Mouse (Mus musculus) CD4-positive, CD25-positive, alpha-beta regulatory T cell, adult 2 months (primary cell): ENCODE measurements at regions not wholly inside any gene's neighbourhood (a gene's known extent, or its start where the extent isn't known, plus 50 kb on each side); places are given as distances from the start of the nearest gene placed in this dataset.
"Not testable (repeated sequence)": the region's sequence is repeated elsewhere in the genome, so short reads cannot be mapped to it uniquely, and the experiment has no call there.

Source experiments
- DNase-seq: peaks from one replicate; pipeline ENCODE4 v3.0.0-alpha.2; 2012; ENCODE audit warnings: low read depth, low spot score

DNA sequence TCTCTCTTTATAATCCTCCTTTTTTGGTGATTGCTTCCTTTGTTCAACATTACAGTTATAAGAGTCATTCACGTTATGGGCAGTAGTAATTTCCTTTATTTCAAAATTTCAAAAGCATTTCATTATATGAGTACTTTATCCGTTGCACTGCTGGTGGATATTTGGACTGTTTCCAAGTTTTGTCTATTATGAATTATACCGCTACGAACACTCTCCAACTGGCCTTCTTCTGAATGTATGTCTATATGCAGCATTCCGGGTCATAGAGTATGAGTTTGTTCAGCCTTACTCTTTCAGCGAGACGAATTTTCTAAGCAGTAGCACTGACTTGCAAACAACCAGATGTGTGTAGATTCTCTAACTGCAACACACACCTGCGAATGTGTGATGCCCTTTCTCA lies 57.8 kb downstream of the Dusp6 start:
- no peak for DNase-seq

DNA sequence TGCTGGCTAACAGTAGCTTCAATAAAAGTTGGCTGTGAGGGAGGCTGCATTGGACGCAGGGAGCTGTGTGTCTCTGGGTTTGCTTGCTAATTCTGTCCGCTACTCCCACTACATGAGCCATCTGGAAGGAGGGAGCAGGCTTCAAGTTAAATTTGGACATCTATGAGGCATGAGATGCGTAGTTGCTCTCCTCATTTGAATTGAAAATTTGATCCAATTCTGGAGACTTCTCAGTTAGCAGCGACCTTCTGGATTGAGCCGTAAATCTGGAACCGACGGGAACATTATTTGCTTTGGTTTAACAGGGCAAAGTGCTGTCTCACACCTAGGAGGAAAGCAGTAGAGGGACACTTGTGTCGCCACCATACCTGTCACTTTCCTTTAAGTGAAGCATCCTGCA lies 60.3 kb downstream of the Dusp6 start:
- no peak for DNase-seq

- DNase-seq = no peak
Measured at GRCm38 (mm10) chr10:99327501-99327900, 64.5 kb downstream of the Dusp6 start.

DNA sequence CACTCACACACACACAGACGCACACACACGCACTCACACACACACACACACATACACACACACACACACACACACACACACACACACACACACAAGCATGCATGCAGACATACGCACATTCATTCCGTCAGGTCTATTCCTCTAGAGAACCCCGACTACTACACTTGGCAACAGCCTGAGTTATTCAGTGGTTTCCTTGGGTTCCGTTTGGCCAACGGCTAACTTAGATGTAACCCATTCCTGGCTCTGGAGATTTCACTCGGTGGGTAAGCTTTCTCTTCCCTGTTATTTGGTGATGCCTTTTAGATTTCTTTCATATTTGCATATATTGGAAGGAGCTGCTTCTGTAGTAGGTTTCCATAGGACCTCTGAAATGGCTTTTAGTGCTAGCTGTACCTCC lies 65.5 kb downstream of the Dusp6 start:
- no peak for DNase-seq

GRCm38 (mm10) chr10:99329469-99329868 lies 66.4 kb downstream of the Dusp6 start:
- no peak for DNase-seq

GRCm38 (mm10) chr10:99330519-99330918 lies 67.5 kb downstream of the Dusp6 start:
- no peak for DNase-seq

DNA sequence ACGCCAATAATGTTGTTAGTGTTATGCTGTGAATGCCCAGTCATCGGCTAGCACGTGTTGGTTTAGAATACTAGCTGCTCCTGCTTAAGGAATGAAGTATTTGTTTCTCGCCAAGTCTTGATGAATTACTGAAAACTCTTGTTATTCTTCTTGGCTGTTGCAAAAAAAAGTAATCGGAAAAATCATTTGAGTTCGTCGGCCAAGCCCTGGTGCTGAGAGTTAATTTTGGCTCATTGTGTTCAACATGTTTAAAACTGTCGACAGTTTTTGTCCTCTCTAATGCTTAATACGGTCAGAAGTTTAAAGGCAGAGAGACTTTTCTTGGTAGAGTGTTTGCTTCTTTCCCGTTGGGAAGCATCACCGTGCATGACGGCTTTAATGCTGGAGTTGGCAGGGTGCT lies 68.8 kb downstream of the Dusp6 start:
- DNase-seq = no peak

- DNase-seq = no peak
Measured at GRCm38 (mm10) chr10:99333831-99334230, 70.8 kb downstream of the Dusp6 start.

DNA sequence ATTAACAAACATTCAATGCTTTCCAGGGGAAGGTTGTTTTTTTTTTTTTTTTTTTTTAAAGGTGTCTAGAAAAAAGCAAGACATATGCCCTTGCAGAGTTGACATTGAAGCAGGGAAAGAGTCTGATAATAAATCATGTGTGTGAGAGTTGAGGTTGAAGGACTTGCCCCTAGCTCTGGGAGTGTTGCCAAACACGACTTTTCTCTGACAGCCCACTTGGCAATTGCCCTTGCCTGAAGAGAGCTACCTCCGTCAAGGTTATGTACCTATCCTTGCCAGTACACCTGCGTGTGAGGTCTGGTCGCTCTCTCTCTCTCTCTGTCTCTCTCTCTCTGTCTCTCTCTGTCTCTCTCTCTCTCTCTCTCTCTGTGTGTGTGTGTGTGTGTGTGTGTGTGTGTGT lies 73.1 kb downstream of the Dusp6 start:
- DNase-seq = no peak

DNA sequence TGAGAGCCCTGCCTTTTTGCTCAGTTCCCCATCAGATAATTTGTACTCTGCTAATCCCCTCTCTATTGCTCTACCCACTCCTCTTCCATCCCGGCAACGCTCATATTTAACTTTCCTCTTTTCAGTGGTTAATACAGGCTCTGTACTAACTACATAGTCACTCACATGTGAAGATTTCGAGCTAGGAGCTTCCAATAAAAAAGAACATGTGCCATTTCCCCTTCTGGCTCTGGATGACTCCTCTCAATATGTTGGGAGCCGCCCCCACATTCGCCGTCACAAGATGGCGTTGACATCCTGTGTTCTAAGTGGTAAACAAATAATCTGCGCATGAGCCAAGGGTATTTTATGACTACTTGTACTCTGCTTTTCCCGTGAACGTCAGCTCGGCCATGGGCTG lies 75.8 kb downstream of the Dusp6 start:
- not testable (repeated sequence) for DNase-seq

DNA sequence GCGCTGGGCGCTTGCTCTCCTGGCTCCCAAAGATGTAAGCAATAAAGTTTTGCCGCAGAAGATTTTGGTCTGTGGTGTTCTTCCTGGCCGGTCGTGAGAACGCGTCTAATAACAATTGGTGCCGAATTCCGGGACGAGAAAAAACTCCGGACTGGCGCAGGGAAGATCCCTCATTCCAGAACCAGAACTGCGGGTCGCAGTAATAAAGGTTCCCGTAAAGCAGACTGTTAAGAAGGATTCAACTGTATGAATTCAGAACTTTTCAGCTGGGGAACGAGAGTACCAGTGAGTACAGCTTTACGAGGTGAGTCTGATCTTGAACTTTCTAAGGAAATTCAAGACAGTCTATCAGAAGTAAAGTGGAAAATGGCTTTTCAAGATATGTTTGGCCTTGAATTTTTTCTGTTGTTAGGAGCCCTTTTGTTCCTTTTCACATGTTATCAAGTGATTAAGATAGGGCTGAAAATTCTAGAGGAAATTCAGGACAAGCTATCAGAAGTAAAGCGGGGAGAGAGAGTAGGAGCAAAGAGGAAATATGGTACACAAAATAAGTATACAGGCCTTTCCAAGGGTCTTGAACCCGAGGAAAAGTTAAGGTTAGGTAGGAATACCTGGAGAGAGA lies 76.4 kb downstream of the Dusp6 start:
- DNase-seq = not testable (repeated sequence)

DNA sequence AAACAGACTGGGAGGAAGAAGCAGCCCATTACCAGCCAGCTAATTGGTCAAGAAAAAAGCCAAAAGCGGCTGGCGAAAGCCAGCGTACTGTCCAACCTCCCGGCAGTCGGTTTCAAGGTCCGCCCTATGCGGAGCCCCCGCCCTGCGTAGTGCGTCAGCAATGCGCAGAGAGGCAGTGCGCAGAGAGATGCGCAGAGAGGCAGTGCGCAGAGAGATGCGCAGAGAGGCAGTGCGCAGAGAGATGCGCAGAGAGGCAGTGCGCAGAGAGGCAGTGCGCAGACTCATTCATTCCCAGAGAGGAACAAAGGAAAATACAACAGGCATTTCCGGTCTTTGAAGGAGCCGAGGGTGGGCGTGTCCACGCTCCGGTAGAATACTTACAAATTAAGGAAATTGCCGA lies 77.0 kb downstream of the Dusp6 start:
- not testable (repeated sequence) for DNase-seq

- DNase-seq = no peak
Measured at GRCm38 (mm10) chr10:99349125-99349716, 86.2 kb downstream of the Dusp6 start.

- peak; percentile 49 for DNase-seq
Measured at GRCm38 (mm10) chr10:99353541-99354292, 90.7 kb downstream of the Dusp6 start.

- no peak for DNase-seq
Measured at GRCm38 (mm10) chr10:99354352-99354751, 91.3 kb downstream of the Dusp6 start.

DNA sequence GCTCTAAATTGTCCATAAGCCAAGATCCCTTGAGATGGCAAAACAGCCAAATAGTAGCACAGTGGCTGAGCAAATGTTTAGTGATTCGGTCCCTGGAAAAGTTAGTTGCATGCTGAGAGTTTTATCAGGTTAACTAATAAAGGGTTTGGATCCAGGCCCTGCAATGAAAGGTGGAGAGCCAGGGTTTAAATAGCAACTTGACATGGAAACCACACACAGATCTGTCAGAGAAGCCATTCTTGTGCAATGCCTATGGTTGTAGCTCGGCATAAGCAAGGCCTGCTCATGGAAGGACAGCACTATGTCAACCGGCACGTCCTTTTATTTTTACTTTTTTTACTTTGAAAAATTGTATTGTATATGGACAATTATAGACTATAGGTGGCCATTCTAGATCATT lies 92.3 kb downstream of the Dusp6 start:
- DNase-seq = no peak

GRCm38 (mm10) chr10:99356221-99356620 lies 93.2 kb downstream of the Dusp6 start:
- no peak for DNase-seq

- no peak for DNase-seq
Measured at GRCm38 (mm10) chr10:99356883-99357282, 93.9 kb downstream of the Dusp6 start.

- DNase-seq = no peak
Measured at GRCm38 (mm10) chr10:99357347-99357746, 94.3 kb downstream of the Dusp6 start.

- no peak for DNase-seq
Measured at GRCm38 (mm10) chr10:99358256-99358655, 95.2 kb downstream of the Dusp6 start.

DNA sequence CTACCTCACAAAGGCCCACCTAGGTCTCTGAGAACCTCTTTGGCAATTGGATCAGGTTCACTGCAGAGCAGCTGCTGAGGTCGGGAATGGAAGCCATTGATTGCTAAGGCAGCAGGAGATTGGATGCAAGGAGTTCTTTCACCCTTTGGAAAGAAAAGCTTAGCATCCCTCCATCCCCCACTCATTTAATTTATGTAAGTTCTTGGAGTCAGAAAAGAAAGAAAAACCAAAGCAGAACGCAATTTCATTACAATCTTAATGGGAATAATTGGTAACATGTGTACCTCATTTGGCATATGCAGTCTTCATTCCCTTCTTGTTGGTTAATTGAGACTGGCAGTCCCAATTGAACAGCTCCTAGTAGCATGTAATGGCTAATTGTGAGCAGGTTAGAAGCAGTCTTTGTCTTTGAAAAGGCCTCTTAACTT lies 96.4 kb downstream of the Dusp6 start:
- no peak for DNase-seq

DNA sequence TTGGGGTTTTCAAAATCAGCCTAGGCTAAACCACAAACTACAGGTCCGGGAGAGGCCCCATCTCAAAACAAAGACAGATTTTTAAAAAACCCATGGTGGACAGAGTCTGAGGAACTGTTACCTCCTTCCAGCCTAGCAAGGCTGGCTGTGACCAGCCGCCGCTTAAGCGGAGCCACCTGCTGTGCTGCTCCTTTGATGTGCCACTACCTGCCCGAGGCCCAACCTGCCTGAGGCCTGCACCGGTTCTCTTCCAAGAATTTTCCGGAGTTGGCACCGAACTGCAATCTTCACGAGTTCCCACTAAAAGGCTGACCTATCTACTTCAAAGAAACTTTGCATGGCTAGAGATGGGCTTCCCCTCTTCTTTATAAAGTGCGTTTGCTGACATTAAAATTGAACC lies 97.6 kb downstream of the Dusp6 start:
- not testable (repeated sequence) for DNase-seq

DNA sequence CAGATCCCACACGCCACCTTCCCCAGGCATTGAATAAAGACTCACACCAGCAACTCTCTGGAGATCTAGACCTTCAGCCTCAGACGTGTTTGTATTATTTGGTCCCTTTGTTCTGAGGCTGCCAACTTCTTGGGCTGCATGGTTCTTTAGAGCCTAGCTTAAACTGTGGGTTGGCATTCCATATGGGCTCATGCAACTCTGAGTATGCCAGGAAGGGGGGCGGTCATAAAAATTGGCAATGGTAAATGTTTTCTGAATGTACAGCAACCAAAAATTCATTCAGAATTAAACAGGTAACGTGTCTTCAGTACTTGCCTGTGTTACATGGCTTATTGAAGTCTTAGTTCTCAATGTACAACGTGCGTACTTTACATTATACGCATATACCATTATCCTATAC lies 103.1 kb downstream of the Dusp6 start:
- DNase-seq = no peak
